Mouse (Mus musculus): ENCODE data around the gene Slc6a11. TPM values are rescaled to one million over a fixed set of nuclear protein-coding genes. Genes with fewer than 3 reads are reported as not detected.

The Slc6a11 gene
- polyA plus RNA-seq, 1 experiment from 2014 or later = 0.17 TPM

GRCm38 (mm10) chr6:114295086-114295485 lies 164.0 kb downstream of the Slc6a11 start:
- H3K4me3 ChIP-seq (replicated peaks) = no peak overlapping the region
- no peak overlapping the region for H3K4me2 ChIP-seq
- H3K9me3 ChIP-seq (replicated peaks) = no peaks in the 10 kb centered on the region
- no peak for ATAC-seq (replicated peaks; ENCODE audit: low FRiP score)
- peaks cover 16% of the 10 kb centered on the region for H3K27me3 ChIP-seq
- H3K36me3 ChIP-seq = no peaks in the 10 kb centered on the region
- 87% methylated on average over 4 of the region's 4 CpGs for WGBS
- no peak overlapping the region for H3K9ac ChIP-seq
- no peak overlapping the region for H3K27ac ChIP-seq
- H3K4me1 ChIP-seq = peaks cover 3% of the 10 kb centered on the region; the same call in 1 of the 2 replicates

GRCm38 (mm10) chr6:114297260-114298002 lies 166.4 kb downstream of the Slc6a11 start:
- Histone ChIP-seq H3K9me3 (replicated peaks) (no peaks in the 10 kb centered on the region), H3K4me1 (peaks cover 3% of the 10 kb centered on the region; the same call in 1 of the 2 replicates), H3K27ac (no peak overlapping the region), H3K4me3 (replicated peaks) (no peak overlapping the region), H3K27me3 (peaks cover 6% of the 10 kb centered on the region; the same call in 1 of the 2 replicates), H3K4me2 (no peak overlapping the region), H3K9ac (no peak overlapping the region), H3K36me3 (no peaks in the 10 kb centered on the region)
- no peak for ATAC-seq (replicated peaks; ENCODE audit: low FRiP score)
- WGBS = 36% methylated on average over 10 of the region's 10 CpGs

Other genes starting within 250 kb of the Slc6a11 start
- 0.27 and 0.62 TPM in 2 replicates for gene Atp2b2, start 88.6 kb upstream of the Slc6a11 start, polyA plus RNA-seq (2015; fragmentation: Nextera tagmentation; extraction: Ambion mirVana)
- 0.09 and 0.14 TPM in 2 replicates for gene Slc6a1, start 151.4 kb downstream of the Slc6a11 start, polyA plus RNA-seq (2015; fragmentation: Nextera tagmentation; extraction: Ambion mirVana)

Measured in kidney, embryonic 15.5 days (tissue).